Mouse (Mus musculus): ENCODE measurements around the gene Olfr601.
"Not testable (repeated sequence)": the region's sequence is repeated elsewhere in the genome, so short reads cannot be mapped to it uniquely, and the experiment has no call there.

Olfr601 gene

GRCm38 (mm10) chr7:103362555-103362954 is at the start of gene Olfr601:
Olfr601 (minus strand) TSS chr7:103362655.
- no peak for DNase-seq (ENCODE audit: low read depth in 2 of 2, low spot score in 2 of 2)

- DNase-seq (ENCODE audit: low read depth in 2 of 2, low spot score in 2 of 2) = not testable (repeated sequence)
Measured at GRCm38 (mm10) chr7:103406521-103407055, 44.1 kb upstream of the Olfr601 start.

- DNase-seq (ENCODE audit: low read depth in 2 of 2, low spot score in 2 of 2) = no peak
Measured at GRCm38 (mm10) chr7:103398981-103399380, 36.5 kb upstream of the Olfr601 start.

DNA sequence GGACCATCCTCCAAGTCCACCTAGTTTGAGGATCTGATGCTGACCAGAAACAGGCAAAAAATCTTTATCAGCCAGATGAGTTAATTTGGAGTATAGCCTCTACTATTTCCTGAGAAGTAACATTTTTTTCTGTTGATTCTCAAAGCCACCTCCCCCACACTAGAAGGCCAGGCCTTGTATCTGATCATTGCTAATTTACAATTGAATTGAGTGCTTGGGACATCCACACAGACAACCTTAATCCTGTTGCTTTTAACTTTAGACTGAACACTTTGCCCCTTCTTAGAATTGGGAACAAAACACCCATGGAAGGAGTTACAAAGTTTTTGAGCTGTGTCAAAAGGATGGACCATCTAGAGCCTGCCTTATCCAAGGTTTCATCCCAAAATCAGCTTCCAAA is 35.3 kb upstream of the Olfr601 start:
- no peak for DNase-seq (ENCODE audit: low read depth in 2 of 2, low spot score in 2 of 2)

DNA sequence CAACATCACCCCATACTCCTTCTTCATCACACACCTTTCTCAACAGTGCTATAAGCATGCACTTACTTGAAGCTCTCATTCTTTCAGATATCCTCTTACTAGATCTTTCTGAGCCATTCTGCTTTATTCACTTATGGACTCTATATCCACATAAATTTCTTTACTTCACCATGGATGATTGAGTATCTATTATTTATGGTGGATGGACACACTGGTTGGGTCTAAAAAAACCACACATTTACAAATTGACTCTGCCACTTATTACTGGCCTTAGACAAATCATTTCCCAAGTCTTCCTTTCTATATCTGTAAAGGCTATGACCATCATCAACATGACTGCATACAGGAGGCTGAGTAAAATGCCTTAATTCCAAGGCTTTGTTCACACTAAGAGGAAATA is 23.6 kb upstream of the Olfr601 start, which contains the start of gene Olfr603:
Gene Olfr603 (minus strand): TSS at position 101 of the 400 bp plus-strand sequence.
- no peak for DNase-seq (ENCODE audit: low read depth in 2 of 2, low spot score in 2 of 2)

GRCm38 (mm10) chr7:103349569-103349968 is 12.9 kb downstream of the Olfr601 start, which contains the start of gene Olfr600:
Olfr600 (minus strand) TSS chr7:103349669.
- no peak for DNase-seq (ENCODE audit: low read depth in 2 of 2, low spot score in 2 of 2)

DNA sequence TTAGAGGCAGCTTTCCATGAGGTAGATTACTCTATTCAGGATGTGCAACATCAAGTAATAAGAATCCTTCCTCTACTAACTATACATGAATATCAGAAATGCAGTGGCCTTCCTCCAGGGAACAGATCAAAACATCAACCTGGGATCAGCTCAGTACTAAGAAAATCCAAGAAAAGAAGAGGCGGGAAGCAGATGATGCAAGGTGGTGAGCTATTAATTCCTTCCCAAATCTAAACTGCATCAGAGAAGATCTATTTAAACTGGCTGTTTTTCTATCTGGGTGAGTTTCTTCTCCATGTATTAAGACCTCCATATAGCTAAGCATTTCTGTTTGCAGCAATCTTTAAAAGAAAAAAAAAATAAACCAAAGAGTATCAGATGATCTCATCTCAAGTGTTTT is 26.8 kb downstream of the Olfr601 start, which contains the start of gene Olfr599:
Gene Olfr599 (plus strand): TSS at position 301 of the 400 bp plus-strand sequence.
- DNase-seq (ENCODE audit: low read depth in 2 of 2, low spot score in 2 of 2) = no peak

DNA sequence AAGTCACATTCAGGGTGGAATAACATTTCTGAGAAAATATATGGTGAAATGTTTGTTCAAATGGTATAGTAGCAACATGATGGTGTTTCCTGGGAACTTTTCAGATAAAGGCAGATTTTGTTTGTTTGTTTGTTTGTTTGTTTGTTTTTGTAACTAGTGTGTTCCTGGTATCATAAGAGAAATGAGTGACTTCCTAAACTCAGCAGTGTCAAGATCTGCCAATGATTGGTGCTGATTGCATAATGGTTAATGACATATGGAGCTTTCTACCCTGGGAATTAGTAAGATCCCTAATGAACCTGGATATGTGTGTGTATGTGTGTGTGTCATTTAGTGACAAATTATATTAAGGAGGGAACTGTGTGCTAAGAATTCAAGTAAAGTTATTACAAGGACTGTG is 39.2 kb downstream of the Olfr601 start, which contains the start of gene Olfr598:
Gene Olfr598 (plus strand): TSS at position 301 of the 400 bp plus-strand sequence.
- no peak for DNase-seq (ENCODE audit: low read depth in 2 of 2, low spot score in 2 of 2)

DNA sequence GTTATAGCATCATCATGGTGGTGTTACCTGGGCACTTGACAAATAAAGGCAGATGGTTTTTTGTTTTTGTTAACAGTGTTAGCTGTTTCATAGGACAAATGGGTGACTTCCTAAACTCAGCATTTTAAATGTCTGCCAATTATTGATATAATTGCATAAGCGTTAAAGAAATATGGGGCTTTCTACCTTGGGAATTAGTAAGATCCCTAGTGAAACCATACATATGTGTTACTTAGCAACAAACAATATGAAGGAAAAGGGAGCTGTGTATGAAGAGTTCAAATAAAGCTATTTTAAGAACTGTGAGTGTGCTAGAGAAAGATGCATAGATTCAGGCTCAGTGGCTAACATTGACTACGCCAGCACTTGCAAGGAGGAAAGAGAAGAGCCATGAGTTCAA is 46.4 kb downstream of the Olfr601 start, which contains the start of gene Olfr597:
Gene Olfr597 (plus strand): TSS at position 301 of the 400 bp plus-strand sequence.
- not testable (repeated sequence) for DNase-seq (ENCODE audit: low read depth in 2 of 2, low spot score in 2 of 2)
